Comparison of ENCODE assay signal across 7 mouse cellular contexts in the genomic region with DNA sequence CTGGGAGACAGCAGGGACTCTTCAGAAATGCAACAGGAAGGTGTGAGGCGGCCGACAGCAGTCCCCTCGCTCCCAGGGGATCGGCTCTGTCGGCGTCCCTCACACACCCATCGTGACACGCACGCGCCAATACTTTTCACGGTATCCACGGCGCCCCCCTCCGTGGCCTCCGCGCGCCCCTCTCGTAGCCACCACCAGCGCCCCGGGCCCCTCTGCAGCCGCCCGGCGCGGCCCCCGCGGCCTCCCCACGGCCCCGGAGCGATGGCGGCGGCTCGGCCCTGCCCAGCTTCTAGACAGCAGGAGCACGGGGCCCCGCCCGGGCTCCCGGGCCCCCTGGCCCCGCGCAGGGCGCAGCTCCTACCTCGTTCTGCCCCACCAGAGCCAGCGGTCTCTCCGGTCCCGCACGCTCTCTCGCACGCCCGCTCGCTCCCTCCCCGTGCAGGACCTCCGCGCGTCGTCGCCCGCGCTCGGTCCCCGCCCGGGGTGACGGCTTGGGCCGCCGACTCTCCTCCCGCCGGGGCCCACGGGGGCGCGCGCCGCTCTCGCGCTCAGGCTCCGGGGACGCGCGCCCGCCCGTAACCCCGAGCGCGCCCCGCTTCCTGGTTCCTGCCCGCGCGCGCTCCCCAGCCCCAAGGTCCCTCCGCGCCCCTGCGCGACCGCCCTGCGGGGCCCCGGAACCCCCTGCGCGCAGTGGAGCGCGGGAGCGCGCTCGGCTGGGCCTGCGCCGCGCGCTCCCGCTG. TPM values are rescaled to one million over a fixed set of nuclear protein-coding genes. Genes with fewer than 3 reads are reported as not detected.
DNase-seq lines count a peak whose midpoint lies in the region; ATAC-seq lines count a peak whose summit lies in the region.

A gene (minus strand): TSS at position 687 of the 740 bp plus-strand sequence.

- peak; percentile 40 for ATAC-seq in inflammation-experienced regulatory T-cells, adult 6 months
- ATAC-seq in megakaryocyte-erythroid progenitor cell, adult 5-6 weeks (replicated peaks; ENCODE audit: low FRiP score, low TSS enrichment, poor library complexity, severe bottlenecking): peak; percentile 43

- DNase-seq in adrenal gland, adult 8-10 months: peak; percentile 56
- DNase-seq in embryo, embryonic 10.5 days (ENCODE audit: low spot score): peak; percentile 80
- peak; percentile 82 for DNase-seq in gastrocnemius, postnatal 25 days
- peak; percentile 55 to 71 for DNase-seq in left cerebral cortex, postnatal 25 days (ENCODE audit: low spot score in 2 of 2)
- peak; percentile 70 for DNase-seq in right cerebral cortex, postnatal 4 days

- intact Hi-C loops in left cerebral cortex, postnatal 25 days (cut with DNase I): no loop called here

RNA-seq across cellular contexts. Expression of the gene that starts here (rescaled TPM):
- 10 to 100 TPM; 64.5 to 92.1 (median 73.7) TPM for total RNA-seq in adrenal gland, adult 8-10 months (2022)
- total RNA-seq in gastrocnemius, postnatal 25 days (2021): 100 to 1,000 TPM in 1 of 2 experiments, 10 to 100 TPM in 1; 93.2 to 126 TPM
- polyA plus RNA-seq in inflammation-experienced regulatory T-cells, adult 6 months (2017; shearing (Covaris generic)): 10 to 100 TPM; 25.2 to 40.4 (median 33.7) TPM
- total RNA-seq in left cerebral cortex, postnatal 25 days (2021): 10 to 100 TPM; 20.1 to 23.1 TPM
- total RNA-seq in megakaryocyte-erythroid progenitor cell, adult 5-6 weeks (2014; fragmentation: Nextera tagmentation): 45.1 and 53.5 TPM in 2 replicates
- 37.0 and 58.7 TPM in 2 replicates for total RNA-seq in megakaryocyte-erythroid progenitor cell, adult 5-6 weeks (2017)

Comparison
In these comparisons a context has a peak if more than half of its experiments do, and no peak if none do; other contexts are left out.
1. Peak in every context shown above with its lines: DNase-seq and ATAC-seq.